Mouse (Mus musculus) cerebellum, adult 9-10 months (tissue): Measurements from ENCODE around the gene Lrrc41.
A peak's percentile ranks its signal among the peaks of the same experiment; 100 is the strongest.

Experiments used
- DNase-seq: peaks from one replicate; pipeline ENCODE4 v3.0.0; 2022

The Lrrc41 gene

DNA sequence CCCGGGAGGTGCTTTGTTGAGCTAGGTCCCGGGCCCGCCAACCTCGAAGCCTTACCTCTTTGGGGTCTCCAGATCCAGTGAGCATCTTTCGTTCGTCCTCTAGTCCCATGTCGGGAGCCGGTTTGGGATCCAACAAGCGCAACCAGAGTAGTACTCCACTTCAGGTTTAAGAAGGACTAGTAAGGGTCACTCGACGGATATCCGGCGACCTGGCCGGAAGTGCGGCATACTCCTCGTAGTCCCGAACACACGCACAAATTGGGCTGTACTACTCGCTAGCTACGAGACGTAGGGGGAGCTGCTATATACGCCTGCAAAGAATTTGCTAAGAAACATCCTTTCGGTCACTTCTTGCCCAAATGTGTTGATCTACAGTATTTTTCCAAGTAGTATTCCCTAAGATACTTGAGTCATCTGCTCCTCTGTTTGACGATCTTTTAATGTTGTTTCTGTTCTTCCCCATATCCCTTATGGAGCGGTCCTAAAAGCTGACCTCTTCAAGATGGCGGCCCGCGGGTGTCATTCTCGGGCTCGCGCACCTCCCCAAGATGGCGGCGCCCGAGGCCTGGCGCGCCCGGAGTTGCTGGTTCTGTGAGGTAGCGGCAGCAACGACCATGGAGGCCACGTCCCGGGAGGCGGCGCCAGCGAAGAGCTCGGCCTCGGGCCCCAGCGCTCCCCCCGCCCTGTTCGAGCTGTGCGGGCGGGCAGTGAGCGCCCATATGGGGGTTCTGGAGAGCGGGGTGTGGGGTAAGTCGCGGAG, at the start of gene Lrrc41, which contains the start of gene Uqcrh:
Lrrc41 (plus strand) TSS at position 409 of the 760 bp plus-strand sequence.
Uqcrh (minus strand) TSS at position 211 of the 760 bp plus-strand sequence.
- peak; percentile 98 for DNase-seq

DNA sequence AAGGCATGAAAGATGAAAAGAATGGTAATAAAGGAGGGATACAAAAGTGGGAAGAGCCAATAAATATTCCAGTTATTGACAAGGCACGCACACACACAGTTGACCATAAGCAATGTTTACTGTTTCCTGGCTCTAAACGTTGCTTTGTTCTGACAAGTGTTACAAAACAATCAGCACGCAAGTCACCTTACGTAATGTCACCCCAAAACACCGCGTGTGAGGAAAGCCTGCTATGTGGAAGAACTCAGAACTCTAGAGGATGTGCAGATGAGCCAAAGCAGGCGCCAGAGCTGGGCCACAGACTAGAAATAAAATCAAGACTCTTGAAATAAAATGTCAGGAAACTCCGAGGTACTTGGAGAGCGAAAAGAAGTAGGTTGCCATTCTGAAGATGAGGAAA, 42.2 kb upstream of the Lrrc41 start:
- no peak for DNase-seq

DNA sequence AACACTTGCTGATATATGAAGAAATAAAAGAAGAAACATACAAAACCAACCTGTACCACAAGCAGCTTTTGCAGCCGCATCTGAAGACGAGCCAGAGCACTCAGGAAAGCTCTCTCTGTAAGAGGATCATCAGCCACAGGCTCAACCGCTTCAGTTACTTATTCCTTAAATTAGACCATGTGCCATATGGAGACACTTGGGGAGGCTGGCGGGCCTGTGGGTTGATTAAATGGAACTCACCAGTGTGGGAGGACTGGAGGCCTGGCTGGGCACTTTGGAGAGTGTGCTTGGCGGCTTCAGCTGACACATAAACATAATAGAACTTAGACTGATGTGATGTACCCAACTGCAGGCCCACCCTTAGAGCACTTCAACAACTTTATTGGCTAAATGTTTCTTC, 41.7 kb upstream of the Lrrc41 start:
- no peak for DNase-seq

GRCm38 (mm10) chr4:116040466-116040865, 34.6 kb upstream of the Lrrc41 start:
- no peak for DNase-seq

DNA sequence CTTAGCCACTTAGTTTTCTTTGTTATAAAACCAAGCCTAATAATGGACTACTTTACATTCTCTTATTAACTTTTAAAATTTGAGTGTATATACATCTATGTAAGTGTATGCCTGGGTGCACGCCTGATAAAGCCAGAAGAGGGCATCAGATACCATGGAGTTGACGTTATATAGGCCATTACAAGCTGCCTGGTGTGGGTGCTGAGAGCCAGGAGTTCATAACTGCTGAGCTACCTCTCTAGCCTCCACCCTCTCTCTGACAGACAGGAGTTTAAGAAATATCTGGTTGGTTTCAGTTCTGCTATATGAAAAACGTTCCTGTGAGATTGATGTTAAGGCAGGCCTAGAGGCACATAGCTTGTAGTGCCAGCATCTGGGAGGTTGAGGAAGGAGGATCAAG, 32.9 kb upstream of the Lrrc41 start:
- DNase-seq, result no peak

GRCm38 (mm10) chr4:116046604-116047003, 28.5 kb upstream of the Lrrc41 start:
- no peak for DNase-seq

DNA sequence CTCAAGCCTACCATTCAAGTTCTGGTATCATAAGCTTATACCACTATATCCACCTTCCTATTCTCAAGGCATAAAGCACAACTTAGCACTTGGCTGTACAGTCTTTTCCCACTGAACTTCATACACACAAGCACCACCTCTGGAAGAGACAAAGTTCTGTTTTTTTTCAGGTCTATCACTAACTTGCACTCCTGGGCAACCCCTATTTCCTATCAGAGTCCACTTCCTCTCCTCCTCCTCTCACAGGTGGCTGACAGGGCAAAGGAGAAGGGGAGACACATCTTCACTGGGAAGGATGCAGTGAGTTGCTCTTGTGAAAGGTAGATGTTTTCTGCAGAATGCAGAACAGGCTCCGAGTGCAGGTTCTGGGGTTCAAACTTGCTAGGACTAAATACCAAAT, 27.4 kb upstream of the Lrrc41 start:
- DNase-seq, result no peak

- DNase-seq, result no peak
Observed at GRCm38 (mm10) chr4:116048130-116048920, 26.7 kb upstream of the Lrrc41 start.

GRCm38 (mm10) chr4:116049211-116049610, 25.9 kb upstream of the Lrrc41 start:
- no peak for DNase-seq

DNA sequence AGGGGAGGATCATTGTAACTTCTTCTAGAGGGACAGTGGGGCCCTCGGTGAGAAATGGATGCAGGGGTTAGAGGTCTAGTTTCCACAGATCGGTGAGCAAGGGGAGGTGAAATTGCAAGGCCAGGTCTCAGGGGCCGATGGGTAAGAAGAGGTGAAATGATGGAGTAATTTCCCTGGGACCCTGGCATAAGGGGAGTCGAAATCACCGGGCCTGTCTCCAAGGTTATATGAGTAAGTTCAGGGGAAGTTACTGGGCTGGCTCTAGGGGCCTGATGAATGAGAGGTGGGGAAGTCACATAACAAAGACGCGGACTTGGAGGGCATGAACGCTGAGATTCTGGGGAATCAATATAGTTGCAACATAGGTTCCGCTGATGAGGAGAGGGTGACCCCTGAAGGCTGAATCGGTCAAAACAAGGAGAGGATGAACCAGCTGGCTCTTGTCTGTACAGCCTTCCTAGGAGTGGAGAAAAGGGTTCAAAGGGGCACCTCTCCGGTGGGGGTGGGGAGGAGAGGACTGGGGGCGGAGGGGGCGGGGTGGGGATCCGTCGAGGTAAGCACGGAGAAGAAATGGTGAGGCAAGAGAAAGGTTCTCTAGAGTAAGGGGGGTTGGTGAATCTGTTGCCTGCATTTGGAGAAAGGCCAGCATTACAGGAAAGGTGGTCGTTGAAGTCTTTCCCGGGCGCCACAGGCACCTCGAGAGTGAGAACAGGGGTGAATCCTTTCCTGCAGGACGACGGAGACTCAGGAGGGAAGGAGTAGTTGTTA, 22.4 kb upstream of the Lrrc41 start:
- peak; percentile 59 for DNase-seq

DNA sequence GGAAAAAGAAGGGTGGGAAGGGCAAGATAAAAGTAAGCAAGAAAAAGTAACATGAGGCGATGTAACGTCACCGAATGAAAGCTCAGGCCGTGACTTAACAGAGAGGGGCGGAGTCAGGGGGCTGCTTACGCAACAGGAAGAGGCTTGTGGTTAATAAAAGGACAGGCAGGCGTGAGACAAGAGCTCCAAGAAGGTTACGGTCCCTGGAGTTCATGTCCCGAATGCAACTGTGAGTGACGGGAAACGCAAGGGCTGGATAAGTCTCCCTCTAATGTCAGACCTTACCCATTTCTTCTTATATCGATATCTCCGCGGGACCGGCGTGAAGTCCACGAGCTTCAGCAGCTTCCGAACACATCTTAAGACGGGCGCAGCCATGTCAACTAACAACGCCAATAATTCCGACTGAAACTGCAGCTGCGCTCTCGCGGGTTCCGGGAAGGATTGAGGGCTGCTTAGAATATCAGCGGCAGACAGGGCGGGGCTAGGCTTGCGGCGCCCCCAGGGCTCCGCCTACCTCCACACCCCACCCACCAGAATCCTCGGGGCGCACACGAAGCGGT, 21.6 kb upstream of the Lrrc41 start, which contains the start of gene Nsun4:
Nsun4 (minus strand) TSS at position 478 of the 563 bp plus-strand sequence.
- DNase-seq, result peak; percentile 91

- DNase-seq, result no peak
Observed at GRCm38 (mm10) chr4:116057559-116057958, 17.5 kb upstream of the Lrrc41 start.

DNA sequence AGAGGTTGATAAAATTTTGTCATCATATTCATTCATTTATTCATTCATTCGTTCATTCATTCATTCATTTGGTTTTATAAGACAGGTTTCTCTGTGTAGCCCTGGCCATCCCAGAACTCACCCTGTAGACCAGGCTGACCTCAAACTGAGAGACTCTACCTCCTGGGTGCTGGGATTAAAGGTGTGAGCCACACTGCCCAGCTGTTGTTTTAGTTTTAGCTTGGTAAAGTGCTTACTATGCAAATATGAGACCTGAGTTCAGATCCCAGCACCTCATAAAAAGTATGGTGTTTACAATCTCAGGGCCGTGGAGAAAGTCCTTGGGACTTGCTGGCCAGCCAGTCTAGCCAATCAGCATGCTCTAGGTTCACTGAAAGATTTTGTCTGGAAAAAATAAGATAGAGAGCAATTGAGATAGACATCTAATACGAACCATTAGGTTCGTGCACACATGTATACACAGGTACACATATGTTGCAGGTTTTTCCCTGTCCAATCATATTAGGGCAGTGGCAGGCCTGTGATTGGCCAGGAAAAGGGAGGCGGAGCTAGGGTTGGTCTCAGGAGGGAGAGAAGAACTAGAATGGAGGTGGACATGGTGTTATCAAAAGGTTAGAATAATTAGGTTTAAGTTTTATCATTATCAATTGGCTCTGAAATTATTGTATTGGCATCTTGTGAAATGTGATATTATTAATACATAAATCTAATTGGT, 15.9 kb upstream of the Lrrc41 start:
- DNase-seq, result no peak

- no peak for DNase-seq
Observed at GRCm38 (mm10) chr4:116063855-116064254, 11.2 kb upstream of the Lrrc41 start.

DNA sequence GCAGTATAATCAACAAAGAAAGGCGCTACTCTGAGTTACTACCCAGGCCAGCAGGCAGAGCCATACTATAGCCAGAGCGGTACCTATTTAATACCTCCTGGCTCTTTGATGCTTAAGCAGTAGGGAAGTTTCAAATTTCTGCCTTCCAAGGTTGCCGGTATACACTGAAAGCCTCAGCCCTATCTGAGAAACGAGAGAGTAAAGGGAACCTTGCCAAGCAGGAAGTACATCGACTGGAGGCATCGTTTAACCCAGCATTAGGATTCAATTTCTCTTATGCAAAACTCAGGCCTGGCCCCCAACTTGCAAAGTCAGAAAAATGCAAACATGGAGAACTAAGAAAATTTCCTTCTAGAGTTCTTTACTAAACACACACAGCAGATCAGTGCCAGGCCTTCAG, 5.0 kb upstream of the Lrrc41 start:
- DNase-seq, result no peak

DNA sequence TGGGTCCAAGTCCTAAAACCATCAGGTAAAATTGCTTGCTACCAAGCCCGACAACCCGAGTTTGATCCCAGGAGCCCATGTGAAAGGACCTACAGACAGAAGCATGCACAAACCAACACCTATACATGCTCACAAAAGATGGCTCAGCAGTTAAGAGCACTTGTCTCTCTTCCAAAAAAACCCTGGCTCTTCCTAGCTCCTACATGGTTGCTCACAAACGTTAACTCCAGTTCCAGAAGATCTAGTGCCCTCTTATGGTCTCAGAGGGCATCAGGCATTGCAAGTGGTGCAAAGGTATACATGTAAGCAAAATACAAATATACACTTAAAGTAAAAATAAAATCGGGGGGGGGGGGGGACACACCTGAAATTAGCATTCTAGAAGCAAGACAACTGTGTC, 1.9 kb upstream of the Lrrc41 start:
- peak; percentile 59 for DNase-seq

DNA sequence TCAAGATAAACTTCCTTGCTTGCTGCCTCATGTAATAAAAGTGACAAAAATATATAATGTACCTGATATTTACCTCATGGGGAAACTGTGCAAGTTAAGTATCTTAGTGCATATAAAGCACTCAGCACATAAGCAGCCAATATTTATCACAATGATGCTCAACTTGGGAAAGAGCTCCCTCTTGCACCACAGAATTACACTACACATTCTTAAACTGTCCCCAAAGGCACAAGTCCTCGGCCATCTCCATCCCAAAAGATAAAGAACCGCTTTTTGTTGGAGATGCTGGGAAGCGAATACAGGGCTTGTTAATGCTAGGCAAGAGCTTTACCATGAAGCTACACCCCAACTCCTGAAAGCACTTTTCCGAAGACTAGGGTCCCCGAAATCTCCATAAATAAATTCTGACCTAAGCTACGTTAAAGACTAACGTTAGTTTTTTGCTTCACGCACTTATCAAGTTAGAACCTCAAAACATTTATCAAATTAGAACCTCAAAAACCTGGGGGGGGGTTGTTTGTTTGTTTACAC, 859 bp upstream of the Lrrc41 start:
- peak; percentile 51 for DNase-seq

DNA sequence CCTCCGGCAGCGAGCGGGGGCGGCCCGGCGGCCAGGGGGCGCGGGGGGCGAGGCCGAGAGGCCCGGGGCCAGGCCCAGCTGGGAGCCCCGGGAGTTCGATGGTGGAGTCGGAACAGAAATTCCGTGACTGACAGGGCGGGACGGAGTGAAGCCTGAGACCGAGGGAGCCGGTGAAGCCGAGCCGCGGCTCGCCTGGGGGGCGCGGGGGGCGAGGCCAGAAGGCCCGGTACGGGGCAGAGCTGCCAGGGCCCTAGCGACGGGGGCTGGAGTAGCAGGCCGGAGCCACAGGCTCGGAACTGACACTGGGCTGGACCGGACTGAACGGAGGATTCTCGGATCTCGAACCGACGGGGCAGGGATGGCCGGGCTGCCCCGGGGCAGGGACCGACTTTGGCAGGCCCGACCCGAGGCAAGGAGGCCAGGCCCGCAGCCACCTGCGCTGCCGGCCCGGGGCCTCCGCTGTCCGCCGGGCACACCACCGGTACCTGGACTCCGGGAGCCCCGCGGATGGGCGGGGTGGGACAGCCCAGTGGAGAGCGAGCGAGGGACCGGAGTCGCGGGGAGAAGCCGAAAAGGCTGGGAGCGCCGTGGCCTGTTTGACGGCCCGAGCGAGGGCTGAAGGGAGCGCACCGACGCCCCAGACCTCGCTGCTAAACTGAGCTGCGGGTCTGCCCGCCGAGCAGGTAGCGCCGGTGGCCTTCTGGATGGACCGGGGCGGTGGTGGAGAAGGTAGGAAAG, 731 bp downstream of the Lrrc41 start:
- no peak for DNase-seq

DNA sequence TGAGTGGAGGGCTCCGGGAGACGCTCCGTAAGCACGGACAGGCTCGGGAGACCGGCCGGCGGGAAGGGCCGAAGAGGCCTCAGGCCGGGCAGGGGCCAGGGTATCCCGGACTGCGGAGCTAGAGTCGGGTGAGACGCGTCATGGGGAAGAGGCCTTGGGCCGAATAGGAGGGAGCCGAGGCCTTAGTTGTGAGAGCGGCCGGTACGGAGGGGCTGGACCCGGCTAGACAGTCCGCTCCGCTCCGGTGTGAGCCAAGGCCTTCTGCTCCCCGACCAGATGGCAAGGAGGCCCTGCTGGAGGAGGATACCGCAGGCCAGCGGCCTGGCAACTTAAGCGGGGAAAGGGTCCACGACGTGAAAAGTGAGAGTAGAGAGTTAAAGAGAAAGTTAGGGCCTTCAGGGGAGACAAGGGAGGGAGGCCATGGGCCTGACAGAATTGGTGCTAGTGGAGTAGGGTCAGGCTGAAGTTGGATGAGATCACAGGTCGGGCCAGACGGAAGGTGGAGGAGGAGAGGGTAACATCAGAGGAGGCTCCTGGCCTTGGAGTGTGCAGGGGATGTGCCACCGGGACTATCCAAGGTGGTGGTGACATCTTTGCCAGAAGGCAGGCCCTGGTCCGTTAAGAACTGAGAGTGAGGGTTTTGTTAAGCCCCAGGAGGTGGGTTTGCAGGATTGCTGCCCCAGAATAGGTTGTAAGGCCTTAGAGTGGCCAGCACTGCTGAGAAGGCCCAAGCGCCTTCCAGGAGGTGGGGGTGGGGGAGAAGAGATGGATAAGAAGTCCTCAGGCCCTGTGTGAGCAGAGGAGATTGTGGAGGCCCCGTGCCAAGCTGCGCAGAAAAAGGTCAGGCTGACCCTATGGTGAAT, 1.5 kb downstream of the Lrrc41 start:
- peak; percentile 61 for DNase-seq
